Mouse (Mus musculus) hindbrain, postnatal 0 days (tissue): ENCODE measurements around the gene Kif2a. TPM values are rescaled to one million over a fixed set of nuclear protein-coding genes. Genes with fewer than 3 reads are reported as not detected.
A peak's percentile ranks its signal among the peaks of the same experiment; 100 is the strongest.

Experiments used
- ATAC-seq: fragments of 200-750 bp; cut with Nextera tagmentation; 2 replicates; pipeline ENCODE4 v1.8.0; 2017; ENCODE audit warnings: mild to moderate bottlenecking, moderate TSS enrichment, moderate library complexity
- DNase-seq: peaks from one replicate; pipeline ENCODE4 v3.0.0-alpha.2; 2015; ENCODE audit warnings: low spot score
- H3K27ac ChIP-seq: fragments of 300-500 bp; sonication (generic); 2 replicates; pipeline ENCODE4 v1.5.1; 2014; ENCODE audit warnings: mild to moderate bottlenecking
- H3K27me3 ChIP-seq: fragments of 300-500 bp; sonication (generic); 2 replicates; pipeline ENCODE4 v1.6.1; 2014; ENCODE audit warnings: low read length, mixed read lengths; ENCODE audit not compliant: insufficient read depth
- H3K36me3 ChIP-seq: fragments of 300-500 bp; sonication (generic); 2 replicates; pipeline ENCODE4 v1.6.1; 2014; ENCODE audit warnings: low read length, mixed read lengths; ENCODE audit not compliant: insufficient read depth
- H3K4me1 ChIP-seq: fragments of 300-500 bp; sonication (generic); 2 replicates; pipeline ENCODE4 v1.6.1; 2014; ENCODE audit warnings: antibody characterized with exemption, low read length, mixed read lengths; ENCODE audit not compliant: insufficient read depth
- H3K4me2 ChIP-seq: fragments of 300-500 bp; sonication (generic); 2 replicates; pipeline ENCODE4 v1.6.1; 2014; ENCODE audit warnings: low read depth, mild to moderate bottlenecking, low read length, moderate library complexity, mixed read lengths
- H3K4me3 ChIP-seq: fragments of 300-500 bp; sonication (generic); 2 replicates; pipeline ENCODE4 v1.5.1; 2014; ENCODE audit warnings: low read length
- H3K9ac ChIP-seq: fragments of 300-500 bp; sonication (generic); replicated peaks from 2 replicates; pipeline ENCODE4 v1.6.1; 2014; ENCODE audit warnings: mild to moderate bottlenecking, low read length, moderate library complexity, mixed read lengths
- H3K9me3 ChIP-seq: fragments of 300-500 bp; sonication (generic); 2 replicates; pipeline ENCODE4 v1.6.1; 2016; ENCODE audit warnings: low read length, mixed read lengths
- CTCF ChIP-seq: IDR thresholded peaks from 2 replicates; pipeline ENCODE4 v1.5.1; 2016; ENCODE audit warnings: antibody characterized with exemption, control low read depth, low read depth
- WGBS: fragments of 180-500 bp; shearing (Covaris S2); extraction: QIAGEN DNeasy Blood & Tissue Kit; methylation state at CpG from one replicate; pipeline ENCODE4 v1.1.7; 2014; 5-methylcytosine and 5-hydroxymethylcytosine counted together
- polyA plus RNA-seq: library from polyadenylated mRNA; unstranded; fragments of >200 nt; fragmentation: Nextera tagmentation; extraction: Ambion mirVana; gene quantifications from 2 replicates; pipeline ENCODE4 v1.2.1, GENCODE M21; 2015
- total RNA-seq: library from RNA; depleted of rRNA; stranded (reverse); fragments of >200 nt; gene quantifications from 2 replicates; pipeline ENCODE4 v1.2.3, GENCODE M21; 2014

Kif2a gene
- total and polyA plus RNA-seq, 2 experiments from 2014 or later: 23.7 to 102 TPM

GRCm38 (mm10) chr13:106954880-106955279 is 67.0 kb downstream of the Kif2a start:
- H3K9ac ChIP-seq: no peak overlapping the region
- no peak overlapping the region for H3K27ac ChIP-seq
- WGBS: 90% methylated on average over 3 of the region's 3 CpGs
- DNase-seq (no peak), ATAC-seq (no peak)
- no peaks in the 10 kb centered on the region for H3K27me3 ChIP-seq
- peaks cover 51% of the 10 kb centered on the region for H3K36me3 ChIP-seq
- no peaks in the 10 kb centered on the region for H3K4me1 ChIP-seq
- TF ChIP-seq CTCF: no peak
- H3K4me2 ChIP-seq: no peak overlapping the region
- H3K9me3 ChIP-seq: no peaks in the 10 kb centered on the region
- H3K4me3 ChIP-seq: no peak overlapping the region

DNA sequence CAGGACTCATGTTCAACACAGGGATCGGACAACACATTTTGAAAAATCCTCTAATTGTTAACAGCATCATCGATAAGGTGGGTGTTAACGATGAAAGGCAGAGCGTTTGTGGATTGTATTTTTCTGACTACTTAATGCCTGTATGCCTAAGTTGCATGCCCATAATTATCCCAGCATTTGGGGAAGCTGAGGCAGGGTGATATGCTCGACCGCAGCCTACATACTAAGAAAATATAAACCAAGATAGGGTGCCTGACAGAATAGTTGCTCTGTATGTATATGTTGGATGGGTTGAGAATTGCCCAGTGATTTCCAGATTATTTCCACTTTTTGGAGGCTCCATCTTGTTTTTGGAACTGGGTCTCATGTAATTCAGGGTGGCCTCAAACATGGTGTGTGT is 74.3 kb downstream of the Kif2a start:
- H3K4me1 ChIP-seq: peaks cover 10% of the 10 kb centered on the region; the same call in 1 of the 2 replicates
- no peaks in the 10 kb centered on the region for H3K9me3 ChIP-seq
- ATAC-seq (no peak), DNase-seq (no peak)
- TF ChIP-seq CTCF: no peak
- H3K27me3 ChIP-seq: no peaks in the 10 kb centered on the region
- peaks cover 16% of the 10 kb centered on the region; the same call in 1 of the 2 replicates for H3K36me3 ChIP-seq
- 5% methylated on average over 6 of the region's 6 CpGs for WGBS
- H3K4me3 ChIP-seq: peak overlapping the region; percentile 75
- peak overlapping the region; percentile 74 for H3K9ac ChIP-seq
- peak overlapping the region; percentile 75 for H3K4me2 ChIP-seq
- peak overlapping the region; percentile 82; the same call in 1 of the 2 replicates for H3K27ac ChIP-seq

GRCm38 (mm10) chr13:106946594-106947540 is 75.1 kb downstream of the Kif2a start, which contains the start of gene Dimt1:
TSS of gene Dimt1 (plus strand) at chr13:106947127.
- peaks cover 9% of the 10 kb centered on the region; the same call in 1 of the 2 replicates for H3K36me3 ChIP-seq
- DNase-seq (peak; percentile 97), ATAC-seq (peak; percentile 99)
- no peaks in the 10 kb centered on the region for H3K9me3 ChIP-seq
- peak within 1 kb of the TSS; percentile 75 for H3K4me3 ChIP-seq
- no peaks in the 10 kb centered on the region for H3K27me3 ChIP-seq
- H3K27ac ChIP-seq: peak within 1 kb of the TSS; percentile 82
- no peak for TF ChIP-seq CTCF
- peak within 1 kb of the TSS; percentile 75 for H3K4me2 ChIP-seq
- peak within 1 kb of the TSS; percentile 74 for H3K9ac ChIP-seq
- H3K4me1 ChIP-seq: peaks cover 10% of the 10 kb centered on the region; the same call in 1 of the 2 replicates
- under 1% methylated on average over 68 of the region's 68 CpGs for WGBS

DNA sequence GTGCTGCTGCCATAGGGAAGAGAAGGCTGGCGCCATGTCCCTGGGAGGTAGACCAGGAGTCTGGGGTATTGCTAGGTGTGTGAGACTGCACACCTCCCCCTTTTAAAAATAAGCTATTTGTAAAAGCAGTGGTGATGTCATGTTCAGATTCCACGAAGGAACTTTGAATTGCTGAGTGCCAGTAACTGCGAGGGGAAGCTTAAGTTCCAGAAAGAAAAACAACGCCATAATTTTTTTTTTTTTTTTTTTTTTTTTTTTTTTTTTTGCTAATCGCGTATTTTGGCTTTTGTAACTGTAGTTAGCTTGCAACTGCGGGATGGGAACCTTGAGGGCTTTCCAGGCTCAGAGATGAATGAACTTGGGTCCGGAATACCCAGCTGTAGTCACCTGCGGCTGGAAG is 76.4 kb downstream of the Kif2a start:
- H3K27me3 ChIP-seq: no peaks in the 10 kb centered on the region
- 83% methylated on average over 9 of the region's 9 CpGs for WGBS
- no peak overlapping the region for H3K9ac ChIP-seq
- no peaks in the 10 kb centered on the region for H3K9me3 ChIP-seq
- peaks cover 10% of the 10 kb centered on the region; the same call in 1 of the 2 replicates for H3K4me1 ChIP-seq
- no peak for TF ChIP-seq CTCF
- H3K4me2 ChIP-seq: no peak overlapping the region
- ATAC-seq: no peak
- no peak overlapping the region for H3K27ac ChIP-seq
- H3K4me3 ChIP-seq: no peak overlapping the region
- H3K36me3 ChIP-seq: peaks cover 6% of the 10 kb centered on the region; the same call in 1 of the 2 replicates
- no peak for DNase-seq

GRCm38 (mm10) chr13:106942721-106943120 is 79.2 kb downstream of the Kif2a start:
- Histone ChIP-seq H3K27me3 (no peaks in the 10 kb centered on the region), H3K4me2 (no peak overlapping the region), H3K9ac (no peak overlapping the region), H3K4me3 (no peak overlapping the region), H3K4me1 (peaks cover 1% of the 10 kb centered on the region; the same call in 1 of the 2 replicates), H3K27ac (no peak overlapping the region), H3K36me3 (no peaks in the 10 kb centered on the region), H3K9me3 (no peaks in the 10 kb centered on the region)
- WGBS: 88% methylated on average over 1 of the region's 1 CpGs
- ATAC-seq: no peak
- no peak for TF ChIP-seq CTCF
- DNase-seq: no peak

GRCm38 (mm10) chr13:106941211-106941976 is 80.5 kb downstream of the Kif2a start:
- no peak overlapping the region for H3K27ac ChIP-seq
- H3K4me2 ChIP-seq: peak overlapping the region; percentile 13; the same call in 1 of the 2 replicates
- TF ChIP-seq CTCF: no peak
- H3K27me3 ChIP-seq: no peaks in the 10 kb centered on the region
- no peaks in the 10 kb centered on the region for H3K4me1 ChIP-seq
- H3K9ac ChIP-seq: no peak overlapping the region
- WGBS: 27% methylated on average over 7 of the region's 7 CpGs
- no peak overlapping the region for H3K4me3 ChIP-seq
- DNase-seq: peak; percentile 58
- H3K9me3 ChIP-seq: no peaks in the 10 kb centered on the region
- no peaks in the 10 kb centered on the region for H3K36me3 ChIP-seq
- ATAC-seq: 0 out of 2 replicates have a peak, but pooled peaks have one; percentile 9
